Mouse (Mus musculus) embryonic facial prominence, embryonic 12.5 days (tissue): ENCODE measurements around the gene Trim65. TPM values are rescaled to one million over a fixed set of nuclear protein-coding genes. Genes with fewer than 3 reads are reported as not detected.
A peak's percentile ranks its signal among the peaks of the same experiment; 100 is the strongest.

Experiments used
- ATAC-seq: fragments of 200-750 bp; cut with Nextera tagmentation; 2 replicates; pipeline ENCODE4 v1.8.0; 2017; ENCODE audit not compliant: insufficient number of reproducible peaks, insufficient read depth, low FRiP score, low TSS enrichment
- H3K27ac ChIP-seq: fragments of 300-500 bp; sonication (generic); 2 replicates; pipeline ENCODE4 v1.5.1; 2016; ENCODE audit warnings: mild to moderate bottlenecking
- H3K27me3 ChIP-seq: fragments of 300-500 bp; sonication (generic); 2 replicates; pipeline ENCODE4 v1.6.1; 2016; ENCODE audit warnings: mild to moderate bottlenecking, moderate library complexity
- H3K36me3 ChIP-seq: fragments of 300-500 bp; sonication (generic); 2 replicates; pipeline ENCODE4 v1.6.1; 2016; ENCODE audit warnings: mild to moderate bottlenecking
- H3K4me1 ChIP-seq: fragments of 300-500 bp; sonication (generic); 2 replicates; pipeline ENCODE4 v1.6.1; 2016
- H3K4me2 ChIP-seq: fragments of 300-500 bp; sonication (generic); replicated peaks from 2 replicates; pipeline ENCODE4 v1.6.1; 2016; ENCODE audit warnings: mild to moderate bottlenecking, moderate library complexity
- H3K4me3 ChIP-seq: fragments of 300-500 bp; sonication (generic); 2 replicates; pipeline ENCODE4 v1.5.1; 2016; ENCODE audit warnings: mild to moderate bottlenecking
- H3K9ac ChIP-seq: fragments of 300-500 bp; sonication (generic); 2 replicates; pipeline ENCODE4 v1.6.1; 2016; ENCODE audit warnings: mild to moderate bottlenecking, moderate library complexity
- H3K9me3 ChIP-seq: fragments of 300-500 bp; sonication (generic); 2 replicates; pipeline ENCODE4 v1.6.1; 2016; ENCODE audit warnings: mild to moderate bottlenecking, moderate library complexity
- WGBS: fragments of 180-500 bp; shearing (Covaris S2); methylation state at CpG from one replicate; pipeline ENCODE4 v1.1.7; 2016; 5-methylcytosine and 5-hydroxymethylcytosine counted together
- polyA plus RNA-seq: library from polyadenylated mRNA; unstranded; fragments of >200 nt; fragmentation: Nextera tagmentation; extraction: Ambion mirVana; gene quantifications from 2 replicates; pipeline ENCODE4 v1.2.1, GENCODE M21; 2016

The Trim65 gene
- polyA plus RNA-seq, 1 experiment from 2014 or later = 2.3 TPM

- no peak overlapping the region for H3K9ac ChIP-seq
- 18% methylated on average over 12 of the region's 12 CpGs for WGBS
- peak overlapping the region; percentile 80 for H3K27ac ChIP-seq
- H3K4me2 ChIP-seq = 0 out of 2 replicates have a peak overlapping the region, but pooled peaks have one; percentile 5
- no peaks in the 10 kb centered on the region for H3K36me3 ChIP-seq
- no peak overlapping the region for H3K4me3 ChIP-seq
- no peaks in the 10 kb centered on the region for H3K27me3 ChIP-seq
- ATAC-seq = no peak
- H3K4me1 ChIP-seq = peaks cover 4% of the 10 kb centered on the region; the same call in 1 of the 2 replicates
- H3K9me3 ChIP-seq = no peaks in the 10 kb centered on the region
Measured at GRCm38 (mm10) chr11:116117241-116117640, 13.7 kb downstream of the Trim65 start.

- H3K27ac ChIP-seq = no peak overlapping the region
- H3K9ac ChIP-seq = no peak overlapping the region
- H3K4me1 ChIP-seq = peaks cover 33% of the 10 kb centered on the region
- H3K4me2 ChIP-seq = no peak overlapping the region
- no peaks in the 10 kb centered on the region for H3K9me3 ChIP-seq
- no peaks in the 10 kb centered on the region for H3K36me3 ChIP-seq
- ATAC-seq = no peak
- H3K27me3 ChIP-seq = peaks cover 53% of the 10 kb centered on the region
- 83% methylated on average over 19 of the region's 19 CpGs for WGBS
- H3K4me3 ChIP-seq = no peak overlapping the region
Measured at GRCm38 (mm10) chr11:116111611-116112203, 19.2 kb downstream of the Trim65 start.

GRCm38 (mm10) chr11:116111067-116111466, 19.9 kb downstream of the Trim65 start:
- Histone ChIP-seq H3K9me3 (no peaks in the 10 kb centered on the region), H3K27me3 (peaks cover 60% of the 10 kb centered on the region), H3K4me3 (no peak overlapping the region), H3K27ac (no peak overlapping the region), H3K4me1 (peaks cover 40% of the 10 kb centered on the region), H3K36me3 (no peaks in the 10 kb centered on the region), H3K9ac (no peak overlapping the region), H3K4me2 (no peak overlapping the region)
- no peak for ATAC-seq
- 78% methylated on average over 4 of the region's 4 CpGs for WGBS

GRCm38 (mm10) chr11:116110540-116110939, 20.4 kb downstream of the Trim65 start:
- no peaks in the 10 kb centered on the region for H3K36me3 ChIP-seq
- 27% methylated on average over 10 of the region's 10 CpGs for WGBS
- H3K4me3 ChIP-seq = peak overlapping the region; percentile 41
- H3K4me2 ChIP-seq = peak overlapping the region; percentile 68
- no peak overlapping the region for H3K9ac ChIP-seq
- ATAC-seq = no peak
- no peak overlapping the region for H3K27ac ChIP-seq
- H3K4me1 ChIP-seq = peaks cover 43% of the 10 kb centered on the region
- H3K9me3 ChIP-seq = no peaks in the 10 kb centered on the region
- peaks cover 65% of the 10 kb centered on the region for H3K27me3 ChIP-seq

GRCm38 (mm10) chr11:116110131-116110530, 20.8 kb downstream of the Trim65 start:
- WGBS = 2% methylated on average over 33 of the region's 35 CpGs
- Histone ChIP-seq H3K36me3 (no peaks in the 10 kb centered on the region), H3K4me1 (peaks cover 43% of the 10 kb centered on the region), H3K9me3 (no peaks in the 10 kb centered on the region), H3K4me2 (peak overlapping the region; percentile 68), H3K9ac (peak overlapping the region; percentile 48), H3K27ac (no peak overlapping the region), H3K27me3 (peaks cover 68% of the 10 kb centered on the region), H3K4me3 (peak overlapping the region; percentile 41)
- ATAC-seq = no peak

GRCm38 (mm10) chr11:116109441-116110081, 21.4 kb downstream of the Trim65 start:
- H3K4me1 ChIP-seq = peaks cover 44% of the 10 kb centered on the region

GRCm38 (mm10) chr11:116108464-116109137, 22.3 kb downstream of the Trim65 start:
- peaks cover 53% of the 10 kb centered on the region for H3K4me1 ChIP-seq
- 4% methylated on average over 22 of the region's 23 CpGs for WGBS
- H3K9ac ChIP-seq = no peak overlapping the region
- H3K27me3 ChIP-seq = peaks cover 68% of the 10 kb centered on the region
- no peaks in the 10 kb centered on the region for H3K9me3 ChIP-seq
- ATAC-seq = no peak
- H3K27ac ChIP-seq = no peak overlapping the region
- peak overlapping the region; percentile 41 for H3K4me3 ChIP-seq
- H3K4me2 ChIP-seq = peak overlapping the region; percentile 68
- H3K36me3 ChIP-seq = no peaks in the 10 kb centered on the region

More at GRCm38 (mm10) chr11:116109441-116110081, 21.4 kb downstream of the Trim65 start:
- peak overlapping the region; percentile 41 for H3K4me3 ChIP-seq
- ATAC-seq = no peak
- H3K4me2 ChIP-seq = peak overlapping the region; percentile 68
- H3K36me3 ChIP-seq = no peaks in the 10 kb centered on the region
- no peak overlapping the region for H3K27ac ChIP-seq
- no peaks in the 10 kb centered on the region for H3K9me3 ChIP-seq
- peaks cover 68% of the 10 kb centered on the region for H3K27me3 ChIP-seq
- WGBS = 3% methylated on average over 65 of the region's 70 CpGs
- peak overlapping the region; percentile 48 for H3K9ac ChIP-seq

GRCm38 (mm10) chr11:116107777-116108285, 23.1 kb downstream of the Trim65 start:
- peak overlapping the region; percentile 7; the same call in 1 of the 2 replicates for H3K4me3 ChIP-seq
- no peak overlapping the region for H3K9ac ChIP-seq
- peaks cover 56% of the 10 kb centered on the region for H3K4me1 ChIP-seq
- H3K4me2 ChIP-seq = peak overlapping the region; percentile 31
- no peak overlapping the region for H3K27ac ChIP-seq
- WGBS = 9% methylated on average over 19 of the region's 19 CpGs
- ATAC-seq = no peak
- no peaks in the 10 kb centered on the region for H3K9me3 ChIP-seq
- peaks cover 68% of the 10 kb centered on the region for H3K27me3 ChIP-seq
- no peaks in the 10 kb centered on the region for H3K36me3 ChIP-seq

- ATAC-seq = no peak
- Histone ChIP-seq H3K9me3 (no peaks in the 10 kb centered on the region), H3K4me1 (peaks cover 59% of the 10 kb centered on the region), H3K4me3 (no peak overlapping the region), H3K36me3 (no peaks in the 10 kb centered on the region), H3K27ac (no peak overlapping the region), H3K27me3 (peaks cover 68% of the 10 kb centered on the region), H3K4me2 (peak overlapping the region; percentile 38), H3K9ac (no peak overlapping the region)
- 21% methylated on average over 14 of the region's 14 CpGs for WGBS
Measured at GRCm38 (mm10) chr11:116106963-116107776, 23.8 kb downstream of the Trim65 start.

- Histone ChIP-seq H3K4me2 (peak overlapping the region; percentile 38), H3K27me3 (peaks cover 61% of the 10 kb centered on the region), H3K9ac (peak overlapping the region; percentile 33; the same call in 1 of the 2 replicates), H3K27ac (no peak overlapping the region), H3K36me3 (no peaks in the 10 kb centered on the region), H3K4me1 (peaks cover 67% of the 10 kb centered on the region), H3K4me3 (no peak overlapping the region), H3K9me3 (no peaks in the 10 kb centered on the region)
- WGBS = 17% methylated on average over 32 of the region's 32 CpGs
- no peak for ATAC-seq
Measured at GRCm38 (mm10) chr11:116106154-116106962, 24.6 kb downstream of the Trim65 start.
